Mouse (Mus musculus): ENCODE results near the gene Gm10100.
"Not testable (repeated sequence)": the region's sequence is repeated elsewhere in the genome, so short reads cannot be mapped to it uniquely, and the experiment has no call there.

Gm10100 gene

GRCm38 (mm10) chr10:77726186-77726585, at the start of gene Gm10100:
Gene Gm10100 (plus strand): TSS chr10:77726486.
- no peak for DNase-seq (ENCODE audit: low spot score)

DNA sequence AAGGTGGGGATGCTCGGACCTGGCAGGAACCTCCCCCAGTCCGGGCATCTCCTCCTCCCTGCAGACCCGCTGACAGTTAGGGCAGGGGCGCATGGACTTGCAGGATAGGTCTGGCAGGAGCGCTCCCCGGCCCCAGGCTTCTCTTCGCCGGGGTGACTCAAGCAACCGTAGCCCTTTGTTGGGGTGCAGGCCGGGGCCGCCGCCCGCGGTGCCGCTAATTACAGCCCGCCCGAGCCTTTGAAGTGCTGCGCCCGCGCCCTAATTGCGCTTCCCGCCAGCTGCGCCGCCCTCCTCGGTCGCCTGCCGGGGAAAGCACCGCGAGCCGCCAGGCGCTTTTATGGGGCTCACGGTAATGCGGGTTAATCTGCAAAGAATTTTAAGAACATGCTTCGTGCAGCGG, 48.7 kb upstream of the Gm10100 start:
- DNase-seq (ENCODE audit: low spot score): no peak

- no peak for DNase-seq (ENCODE audit: low spot score)
These were observed 43.3 kb upstream of the Gm10100 start for GRCm38 (mm10) chr10:77682994-77683393.

- no peak for DNase-seq (ENCODE audit: low spot score)
These were observed 42.1 kb upstream of the Gm10100 start for GRCm38 (mm10) chr10:77684181-77684580.

DNA sequence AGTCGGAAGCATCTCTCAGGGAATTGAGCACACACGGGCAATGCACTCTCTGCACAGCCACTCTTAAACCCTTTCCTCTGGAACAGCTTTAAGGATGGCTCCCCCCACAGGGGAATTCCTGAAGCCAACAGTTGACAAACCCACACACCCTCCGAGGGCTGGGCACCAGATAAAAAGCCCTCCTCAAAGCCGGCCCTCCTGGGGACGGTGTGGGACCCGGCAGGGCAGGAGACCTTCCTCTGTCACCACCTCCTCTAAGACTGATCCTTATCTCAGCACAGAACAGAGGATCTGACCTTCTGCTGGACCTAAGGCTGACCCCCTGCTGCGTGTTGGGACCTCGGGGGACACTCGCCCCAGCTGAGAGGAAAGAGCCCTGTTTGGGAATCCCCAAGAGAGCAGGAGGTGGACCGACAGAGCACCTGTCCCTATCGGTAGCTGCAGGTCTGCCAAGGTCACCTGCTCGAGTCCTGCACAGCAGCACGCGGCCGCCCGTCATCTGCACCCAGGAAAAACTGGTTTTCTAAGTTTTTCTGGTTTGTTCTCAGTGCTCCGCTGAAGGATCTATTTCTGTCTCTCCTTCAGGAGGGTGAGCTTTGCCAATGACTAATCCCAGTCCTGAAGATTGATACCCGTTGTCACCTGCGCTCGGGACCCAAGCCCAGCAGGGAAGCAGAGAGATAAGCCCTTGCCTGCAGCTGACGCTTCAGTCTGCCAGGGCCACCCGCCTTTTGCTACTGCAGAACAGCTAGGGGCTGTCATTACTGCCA, 40.2 kb upstream of the Gm10100 start, which contains the start of gene Tspear:
Tspear (plus strand) TSS at position 675 of the 770 bp plus-strand sequence.
- DNase-seq (ENCODE audit: low spot score): no peak

DNA sequence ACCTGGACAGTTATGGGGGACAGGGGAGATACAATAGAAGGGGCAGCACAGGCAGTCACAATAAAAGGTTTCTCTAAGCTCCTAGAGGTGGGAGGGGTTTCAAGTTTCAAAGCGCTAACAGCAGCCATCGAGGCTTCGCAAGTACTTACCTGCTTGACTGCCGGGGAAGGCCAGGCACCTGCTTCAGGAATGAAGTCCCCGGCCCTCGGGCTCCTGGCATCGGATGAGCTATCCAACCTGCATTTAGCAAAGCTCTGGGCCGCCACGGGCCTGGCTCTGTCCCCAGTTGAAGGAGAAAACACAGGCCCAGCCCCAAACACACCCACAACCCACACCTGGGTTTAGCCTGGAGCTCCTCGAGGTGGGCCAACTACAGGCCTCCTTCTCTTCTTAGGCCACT, 39.3 kb upstream of the Gm10100 start:
- no peak for DNase-seq (ENCODE audit: low spot score)

DNA sequence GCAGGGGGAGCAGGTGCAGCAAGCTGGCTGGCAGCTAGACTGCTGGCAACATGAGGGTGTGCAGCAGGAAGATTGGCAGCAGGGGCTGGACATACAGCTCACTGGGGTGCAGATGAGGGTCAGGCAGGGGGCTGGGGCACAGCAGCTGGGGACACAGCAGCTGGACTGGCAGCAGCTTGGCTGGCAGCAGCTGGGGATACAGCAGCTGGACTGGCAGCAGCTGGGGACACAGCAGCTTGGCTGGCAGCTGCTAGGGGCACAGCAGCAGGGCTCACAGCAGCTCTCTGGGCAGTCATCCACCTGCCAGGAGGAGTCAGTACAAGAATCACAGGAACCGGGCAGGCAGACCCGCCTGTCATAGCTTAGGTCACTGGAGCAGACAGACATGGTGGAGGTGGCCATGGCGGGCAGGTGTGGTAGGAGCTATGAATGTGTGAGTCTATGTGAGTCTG, 35.9 kb upstream of the Gm10100 start, which contains the start of gene Gm19402:
Gm19402 (minus strand) TSS at position 402 of the 452 bp plus-strand sequence.
- DNase-seq (ENCODE audit: low spot score): not testable (repeated sequence)

- no peak for DNase-seq (ENCODE audit: low spot score)
These were observed 29.2 kb upstream of the Gm10100 start, which contains the start of gene Gm9508 for GRCm38 (mm10) chr10:77697133-77697532. Gene Gm9508 (minus strand): TSS chr10:77697233.

DNA sequence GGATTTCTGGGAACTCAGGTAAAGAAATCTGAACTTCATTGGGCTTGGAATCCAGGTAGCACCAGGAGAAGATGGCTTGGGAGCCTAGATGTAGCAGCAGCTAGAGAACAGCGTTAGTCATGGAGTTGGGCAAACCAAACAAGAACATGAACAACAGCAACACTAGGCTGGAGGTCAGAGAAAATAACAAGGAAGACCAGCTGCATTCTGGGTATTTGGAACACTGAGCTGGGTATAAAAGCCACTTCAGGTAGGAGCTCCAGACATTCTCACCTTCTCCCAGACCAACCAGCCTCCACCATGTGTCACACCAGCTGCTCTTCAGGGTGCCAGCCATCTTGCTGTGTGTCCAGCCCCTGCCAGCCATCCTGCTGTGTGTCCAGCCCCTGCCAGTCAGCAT, 20.0 kb upstream of the Gm10100 start, which contains the start of gene Gm10272:
Gm10272 (plus strand) TSS at position 301 of the 400 bp plus-strand sequence.
- DNase-seq (ENCODE audit: low spot score): no peak

DNA sequence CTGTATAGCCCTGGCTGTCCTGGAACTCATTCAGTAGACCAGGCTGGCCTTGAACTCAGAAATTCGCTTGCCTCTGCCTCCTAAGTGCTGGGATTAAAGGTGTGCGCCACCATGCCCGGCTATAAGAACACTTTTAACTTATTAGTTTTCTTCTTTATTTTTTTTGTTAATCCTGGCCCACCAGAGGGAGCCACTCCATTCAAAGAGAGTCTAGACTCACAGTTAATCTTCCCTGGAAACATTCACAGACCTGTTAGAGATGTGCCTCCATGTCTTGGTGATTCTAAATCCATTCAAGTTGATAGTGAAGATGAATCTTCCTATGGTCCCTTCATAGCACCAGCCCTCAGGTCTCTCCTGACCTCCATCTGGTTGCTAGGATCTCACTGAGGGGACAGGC, 16.5 kb upstream of the Gm10100 start:
- DNase-seq (ENCODE audit: low spot score): no peak

GRCm38 (mm10) chr10:77711157-77711556, 15.1 kb upstream of the Gm10100 start, which contains the start of gene Gm10024:
Gene Gm10024 (plus strand): TSS chr10:77711457.
- DNase-seq (ENCODE audit: low spot score): not testable (repeated sequence)

- DNase-seq (ENCODE audit: low spot score): no peak
These were observed 12.6 kb upstream of the Gm10100 start for GRCm38 (mm10) chr10:77713734-77714133.

- no peak for DNase-seq (ENCODE audit: low spot score)
These were observed 10.8 kb upstream of the Gm10100 start, which contains the start of gene Gm10142 for GRCm38 (mm10) chr10:77715507-77715906. Gene Gm10142 (plus strand): TSS chr10:77715807.

DNA sequence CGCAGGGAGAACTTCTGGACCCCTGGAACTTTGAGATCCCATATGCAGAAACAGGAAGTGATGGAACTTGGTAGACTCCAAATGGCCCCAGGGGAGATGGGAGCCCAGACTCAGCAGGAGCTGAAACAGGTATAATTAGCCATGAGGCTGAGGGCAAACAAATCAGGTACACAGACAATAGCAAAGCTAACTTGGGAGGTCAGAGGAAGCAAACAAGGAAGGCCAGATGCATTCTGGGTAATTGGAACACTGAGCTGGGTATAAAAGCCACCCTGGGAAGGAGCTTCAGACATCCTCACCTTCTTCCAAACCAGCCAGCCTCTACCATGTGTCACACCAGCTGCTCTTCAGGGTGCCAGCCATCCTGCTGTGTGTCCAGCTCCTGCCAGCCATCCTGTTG, 6.0 kb upstream of the Gm10100 start, which contains the start of gene Krtap12-1:
Krtap12-1 (plus strand) TSS at position 301 of the 400 bp plus-strand sequence.
- DNase-seq (ENCODE audit: low spot score): not testable (repeated sequence)

DNA sequence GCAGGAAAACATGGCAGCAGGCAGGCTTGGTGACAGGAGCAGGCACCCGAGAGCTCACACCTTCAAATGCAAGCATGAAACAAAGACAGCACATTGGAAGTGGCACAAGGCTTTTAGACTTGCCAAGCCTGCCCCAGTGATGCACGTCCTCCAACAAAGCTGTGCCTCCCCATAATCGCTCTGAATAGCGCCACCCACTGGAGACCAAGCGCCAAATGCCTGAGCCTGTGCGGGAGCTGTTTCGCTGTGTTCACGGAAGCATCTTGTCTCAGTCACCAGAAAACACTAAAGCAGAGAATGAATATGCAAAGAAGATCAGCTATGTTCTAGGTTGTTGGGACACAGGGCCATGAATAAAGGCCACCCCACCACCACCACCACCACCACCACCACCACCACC, 1.4 kb upstream of the Gm10100 start:
- no peak for DNase-seq (ENCODE audit: low spot score)

- no peak for DNase-seq (ENCODE audit: low spot score)
These were observed 2.0 kb downstream of the Gm10100 start for GRCm38 (mm10) chr10:77728280-77728679.

DNA sequence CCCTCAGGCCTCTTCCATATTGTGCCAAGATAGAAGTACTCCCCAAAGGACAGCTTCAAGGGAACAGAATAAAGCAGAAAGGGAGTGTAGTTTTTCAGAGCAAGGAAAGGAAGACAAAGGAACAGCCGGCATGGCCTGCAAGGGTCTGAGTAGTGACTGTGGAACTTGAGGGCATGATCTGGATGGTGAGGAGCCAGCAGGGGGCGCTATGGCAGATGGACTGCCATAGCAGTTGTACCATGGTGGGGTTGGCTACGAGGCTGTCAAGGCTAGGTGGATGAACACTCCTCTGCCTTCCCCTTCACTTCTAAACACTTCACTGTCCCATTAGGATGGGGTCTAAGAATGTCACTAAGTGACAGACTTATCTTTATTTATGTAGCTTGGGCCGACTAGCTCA, 3.0 kb downstream of the Gm10100 start:
- DNase-seq (ENCODE audit: low spot score): peak; percentile 22

GRCm38 (mm10) chr10:77735928-77736327, 9.6 kb downstream of the Gm10100 start:
- no peak for DNase-seq (ENCODE audit: low spot score)

GRCm38 (mm10) chr10:77738929-77739328, 12.6 kb downstream of the Gm10100 start:
- DNase-seq (ENCODE audit: low spot score): no peak

DNA sequence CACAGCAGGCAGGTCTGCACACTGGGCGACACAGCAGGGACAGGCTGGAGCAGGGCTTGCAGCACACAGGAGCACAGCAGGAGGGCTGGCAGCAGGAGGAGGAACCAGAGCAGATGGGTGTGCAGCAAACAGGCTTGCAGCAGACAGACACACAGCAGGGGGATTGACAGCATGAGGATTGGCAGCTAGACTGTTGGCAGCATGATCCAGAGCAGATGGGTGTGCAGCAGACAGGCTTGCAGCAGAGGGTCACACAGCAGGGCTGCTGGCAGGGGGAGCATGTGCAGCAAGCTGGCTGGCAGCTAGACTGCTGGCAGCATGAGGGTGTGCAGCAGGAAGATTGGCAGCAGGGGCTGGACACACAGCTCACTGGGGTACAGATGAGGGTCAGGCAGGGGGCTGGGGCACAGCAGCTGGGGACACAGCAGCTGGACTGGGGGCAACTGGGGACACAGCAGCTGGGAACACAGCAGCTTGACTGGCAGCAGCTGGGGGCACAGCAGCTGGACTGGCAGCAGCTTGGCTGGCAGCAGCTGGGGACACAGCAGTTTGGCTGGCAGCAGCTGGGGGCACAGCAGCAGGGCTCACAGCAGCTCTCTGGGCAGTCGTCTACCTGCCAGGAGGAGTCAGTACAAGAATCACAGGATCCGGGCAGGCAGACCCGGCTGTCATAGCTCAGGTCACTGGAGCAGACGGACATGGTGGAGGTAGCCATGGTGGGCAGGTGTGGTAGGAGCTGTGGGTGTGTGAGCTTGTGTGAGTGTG, 15.8 kb downstream of the Gm10100 start, which contains the start of gene Gm18596:
Gm18596 (minus strand) TSS at position 715 of the 765 bp plus-strand sequence.
- not testable (repeated sequence) for DNase-seq (ENCODE audit: low spot score)

- not testable (repeated sequence) for DNase-seq (ENCODE audit: low spot score)
These were observed 24.4 kb downstream of the Gm10100 start for GRCm38 (mm10) chr10:77750686-77751085.

- DNase-seq (ENCODE audit: low spot score): not testable (repeated sequence)
These were observed 25.0 kb downstream of the Gm10100 start, which contains the start of gene Gm9736 for GRCm38 (mm10) chr10:77751254-77751653. Gene Gm9736 (minus strand): TSS chr10:77751354.

Data from c-Kit-positive CD71-positive TER-119-positive erythroid progenitor cells, embryonic 14.5 days (primary cell).